Mouse (Mus musculus): ENCODE results near the gene Kansl1l. TPM values are rescaled to one million over a fixed set of nuclear protein-coding genes. Genes with fewer than 3 reads are reported as not detected.

Gene Kansl1l
- total RNA-seq, 2 experiments from 2014 or later: 9.5 to 12.1 TPM

- DNase-seq (ENCODE audit: extremely low spot score in 1 of 2, low spot score in 2 of 2): no peak
- intact Hi-C loops (cut with DNase I): no loop called here
Measured at GRCm38 (mm10) chr1:66829400-66830080, 12.2 kb upstream of the Kansl1l start.

- intact Hi-C loops (cut with DNase I): no loop called here
- no peak for DNase-seq (ENCODE audit: extremely low spot score in 1 of 2, low spot score in 2 of 2)
Measured at GRCm38 (mm10) chr1:66821966-66822365, 4.6 kb upstream of the Kansl1l start.

GRCm38 (mm10) chr1:66820241-66820640, 2.9 kb upstream of the Kansl1l start:
- DNase-seq (ENCODE audit: extremely low spot score in 1 of 2, low spot score in 2 of 2): no peak
- intact Hi-C loops (cut with DNase I): no loop called here

GRCm38 (mm10) chr1:66817865-66818315, 528 bp upstream of the Kansl1l start:
- intact Hi-C loops (cut with DNase I): loop anchor here (10.0 kb wide), 1 partner anchor 113 kb away; the partner anchor contains the start of gene Rpe
- peak; percentile 20 to 27 for DNase-seq (ENCODE audit: extremely low spot score in 1 of 2, low spot score in 2 of 2)

- intact Hi-C loops (cut with DNase I): loop anchor here (10.0 kb wide), 1 partner anchor 112 kb away; the partner anchor contains the start of gene Rpe
- DNase-seq (ENCODE audit: extremely low spot score in 1 of 2, low spot score in 2 of 2): peak; percentile 94 to 95
Measured at GRCm38 (mm10) chr1:66816837-66817452, 417 bp downstream of the Kansl1l start.

GRCm38 (mm10) chr1:66815941-66816777, 1.2 kb downstream of the Kansl1l start:
- DNase-seq (ENCODE audit: extremely low spot score in 1 of 2, low spot score in 2 of 2): peak; percentile 51 to 83
- intact Hi-C loops (cut with DNase I): loop anchor here (10.0 kb wide), 1 partner anchor 111 kb away; the partner anchor contains the start of gene Rpe

- intact Hi-C loops (cut with DNase I): loop anchor here (10.0 kb wide), 1 partner anchor 110 kb away; the partner anchor contains the start of gene Rpe
- no peak for DNase-seq (ENCODE audit: extremely low spot score in 1 of 2, low spot score in 2 of 2)
Measured at GRCm38 (mm10) chr1:66814756-66815155, 2.6 kb downstream of the Kansl1l start.

- intact Hi-C loops (cut with DNase I): loop anchor here (10.0 kb wide), 1 partner anchor 108 kb away; the partner anchor contains the start of gene Rpe
Measured at GRCm38 (mm10) chr1:66813191-66813590, 4.2 kb downstream of the Kansl1l start.

GRCm38 (mm10) chr1:66806821-66807220, 10.5 kb downstream of the Kansl1l start:
- intact Hi-C loops (cut with DNase I): no loop called here
- DNase-seq (ENCODE audit: extremely low spot score in 1 of 2, low spot score in 2 of 2): no peak

More at GRCm38 (mm10) chr1:66813191-66813590, 4.2 kb downstream of the Kansl1l start:
- DNase-seq (ENCODE audit: extremely low spot score in 1 of 2, low spot score in 2 of 2): no peak

GRCm38 (mm10) chr1:66805408-66805807, 12.0 kb downstream of the Kansl1l start:
- intact Hi-C loops (cut with DNase I): no loop called here
- no peak for DNase-seq (ENCODE audit: extremely low spot score in 1 of 2, low spot score in 2 of 2)

- DNase-seq (ENCODE audit: extremely low spot score in 1 of 2, low spot score in 2 of 2): no peak
Measured at GRCm38 (mm10) chr1:66804710-66805109, 12.7 kb downstream of the Kansl1l start.

GRCm38 (mm10) chr1:66797962-66798361, 19.4 kb downstream of the Kansl1l start:
- no peak for DNase-seq (ENCODE audit: extremely low spot score in 1 of 2, low spot score in 2 of 2)
- intact Hi-C loops (cut with DNase I): no loop called here

More at GRCm38 (mm10) chr1:66804710-66805109, 12.7 kb downstream of the Kansl1l start:
- intact Hi-C loops (cut with DNase I): no loop called here

- no peak for DNase-seq (ENCODE audit: extremely low spot score in 1 of 2, low spot score in 2 of 2)
- intact Hi-C loops (cut with DNase I): no loop called here
Measured at GRCm38 (mm10) chr1:66792838-66793466, 24.4 kb downstream of the Kansl1l start.

GRCm38 (mm10) chr1:66782296-66782695, 35.1 kb downstream of the Kansl1l start:
- intact Hi-C loops (cut with DNase I): no loop called here
- DNase-seq (ENCODE audit: extremely low spot score in 1 of 2, low spot score in 2 of 2): no peak

GRCm38 (mm10) chr1:66781027-66781426, 36.3 kb downstream of the Kansl1l start:
- intact Hi-C loops (cut with DNase I): no loop called here
- no peak for DNase-seq (ENCODE audit: extremely low spot score in 1 of 2, low spot score in 2 of 2)

GRCm38 (mm10) chr1:66778798-66779197, 38.6 kb downstream of the Kansl1l start:
- intact Hi-C loops (cut with DNase I): no loop called here
- no peak for DNase-seq (ENCODE audit: extremely low spot score in 1 of 2, low spot score in 2 of 2)

GRCm38 (mm10) chr1:66777878-66778277, 39.5 kb downstream of the Kansl1l start:
- peak; percentile 16 to 22 for DNase-seq (ENCODE audit: extremely low spot score in 1 of 2, low spot score in 2 of 2)
- intact Hi-C loops (cut with DNase I): no loop called here

GRCm38 (mm10) chr1:66768764-66769163, 48.6 kb downstream of the Kansl1l start:
- intact Hi-C loops (cut with DNase I): no loop called here
- DNase-seq (ENCODE audit: extremely low spot score in 1 of 2, low spot score in 2 of 2): no peak

GRCm38 (mm10) chr1:66730581-66730980, 86.8 kb downstream of the Kansl1l start:
- intact Hi-C loops (cut with DNase I): no loop called here
- no peak for DNase-seq (ENCODE audit: extremely low spot score in 1 of 2, low spot score in 2 of 2)

Data from left cerebral cortex, postnatal 10 days (tissue).